Mouse (Mus musculus) cerebellum, adult 11 months (tissue): ENCODE results near the gene Uqcc3.
A peak's percentile ranks its signal among the peaks of the same experiment; 100 is the strongest.
"Not testable (repeated sequence)": the region's sequence is repeated elsewhere in the genome, so short reads cannot be mapped to it uniquely, and the experiment has no call there.

ENCODE experiments used
- DNase-seq: peaks from one replicate; pipeline ENCODE4 v3.0.0; 2022

Gene Uqcc3

GRCm38 (mm10) chr19:8844371-8845129, 36.2 kb downstream of the Uqcc3 start:
- DNase-seq, result peak; percentile 69

DNA sequence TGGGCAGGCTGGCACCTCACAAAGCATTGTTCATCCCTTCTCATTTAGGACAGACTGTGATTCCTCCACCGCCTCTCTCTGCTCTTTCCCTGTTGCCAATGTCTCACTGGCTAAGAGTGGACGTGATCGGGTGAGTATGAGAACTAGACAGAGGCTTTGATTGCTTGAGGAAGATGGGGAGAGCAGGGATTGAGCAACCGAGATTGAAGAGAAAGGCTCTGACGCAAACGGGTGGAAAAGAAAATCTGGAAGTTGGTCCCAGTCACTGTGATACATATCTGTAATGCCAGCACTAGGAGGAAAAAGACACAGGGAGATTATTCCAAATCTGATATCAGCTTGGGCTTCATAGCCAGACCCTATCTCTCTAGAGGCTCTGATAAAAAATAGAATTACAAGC, 37.8 kb downstream of the Uqcc3 start:
- DNase-seq, result no peak

DNA sequence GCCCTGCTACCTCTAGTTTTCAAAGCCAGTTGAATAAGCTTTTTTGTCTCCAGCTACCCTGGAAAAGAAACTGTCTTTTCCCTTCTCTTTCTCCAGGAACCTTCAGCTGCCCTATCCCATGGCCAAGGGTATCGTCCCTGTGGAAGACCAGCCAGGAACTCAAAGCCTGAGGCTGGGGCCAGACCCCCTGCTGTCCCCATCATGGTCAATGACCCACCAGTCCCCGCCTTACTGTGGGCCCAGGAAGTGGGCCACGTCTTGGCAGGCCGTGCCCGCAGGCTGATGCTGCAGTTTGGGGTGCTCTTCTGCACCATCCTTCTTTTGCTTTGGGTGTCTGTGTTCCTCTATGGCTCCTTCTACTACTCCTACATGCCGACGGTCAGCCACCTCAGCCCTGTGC, 39.7 kb downstream of the Uqcc3 start:
- DNase-seq, result no peak

DNA sequence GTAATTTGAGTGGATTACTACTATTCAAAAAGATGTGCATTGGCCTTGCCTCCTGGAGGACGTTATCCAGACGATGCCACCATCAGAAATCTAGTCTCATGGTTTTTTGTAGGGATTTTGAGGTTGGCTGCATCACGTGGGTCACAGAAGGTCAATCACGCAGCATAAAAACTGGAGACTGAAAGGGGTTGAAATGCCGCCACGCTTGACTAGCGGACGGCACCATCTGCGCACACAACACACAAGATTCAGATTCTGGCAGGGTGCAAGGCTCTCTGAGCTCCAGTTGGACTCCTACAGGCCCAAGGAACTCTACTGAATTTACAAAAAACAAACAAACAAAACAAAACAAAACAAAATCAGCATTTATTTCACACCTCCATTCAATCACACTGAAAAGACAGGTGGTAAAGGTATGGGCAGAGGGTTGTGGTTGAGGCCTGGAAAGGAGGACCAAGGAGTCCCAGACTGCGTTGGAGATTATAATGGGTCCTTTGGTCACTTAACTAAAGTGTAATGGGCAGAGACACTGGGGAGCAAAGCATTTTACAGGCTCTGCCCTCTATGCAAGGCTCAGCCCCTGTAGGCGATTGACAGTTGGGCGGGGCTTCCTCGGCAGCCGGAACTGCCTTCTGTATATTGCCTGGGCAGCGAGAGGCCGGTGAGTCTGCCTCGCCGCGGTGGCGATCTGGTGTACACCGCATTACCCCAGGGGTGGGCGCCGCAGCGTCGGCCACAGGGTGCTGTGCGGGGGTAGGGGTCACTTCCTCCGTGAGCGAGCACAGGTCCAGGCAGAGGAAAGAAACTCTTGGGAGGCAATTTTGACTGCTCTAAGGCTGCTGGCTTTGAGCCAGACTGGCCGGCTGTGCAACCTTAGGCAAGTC, 40.6 kb downstream of the Uqcc3 start:
- DNase-seq, result peak; percentile 79

GRCm38 (mm10) chr19:8839103-8839907, 41.4 kb downstream of the Uqcc3 start, which contains the start of gene Gng3:
Gng3 (minus strand) TSS chr19:8839194.
- peak; percentile 87 for DNase-seq

GRCm38 (mm10) chr19:8838041-8838730, 42.5 kb downstream of the Uqcc3 start:
- peak; percentile 59 for DNase-seq

DNA sequence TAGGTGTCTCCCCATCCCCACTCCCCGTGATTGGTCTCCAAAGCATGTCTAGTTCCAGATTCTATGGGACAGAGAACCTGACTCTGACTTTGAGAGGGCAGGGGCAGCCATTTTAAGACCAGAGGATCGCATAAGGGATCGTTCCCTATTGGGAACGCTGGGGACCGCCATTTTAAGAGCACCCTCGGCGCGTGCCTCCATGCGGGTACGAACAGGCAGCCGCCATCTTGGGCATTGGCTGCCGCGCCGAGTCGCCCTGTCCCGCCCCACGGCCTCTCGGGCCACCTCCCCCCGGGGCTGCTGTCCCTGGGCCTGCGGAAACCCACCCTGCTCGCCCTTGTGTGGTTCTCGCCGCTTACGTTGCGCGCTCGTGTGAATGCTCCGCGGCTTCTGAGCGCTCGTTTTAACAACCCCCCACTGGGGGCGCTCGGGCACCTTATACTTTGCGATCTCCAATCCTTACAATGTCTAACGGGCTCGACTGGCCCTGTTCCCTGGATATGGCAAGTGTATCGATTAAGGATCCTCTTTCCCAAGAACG, 43.4 kb downstream of the Uqcc3 start, which contains the start of gene Bscl2:
TSS of gene Bscl2 (plus strand) at position 217 of the 541 bp plus-strand sequence.
- peak; percentile 83 for DNase-seq

- DNase-seq, result not testable (repeated sequence)
Measured at GRCm38 (mm10) chr19:8836327-8836726, 44.4 kb downstream of the Uqcc3 start.

- no peak for DNase-seq
Measured at GRCm38 (mm10) chr19:8832971-8833370, 47.8 kb downstream of the Uqcc3 start.

GRCm38 (mm10) chr19:8831262-8831661, 49.5 kb downstream of the Uqcc3 start:
- DNase-seq, result no peak

GRCm38 (mm10) chr19:8830664-8831063, 50.1 kb downstream of the Uqcc3 start:
- no peak for DNase-seq
